Mouse (Mus musculus) CH12F3 (cell line): ENCODE data around the gene Ttc24.

Experiments used
- in situ Hi-C: fragments of 300-500 bp; cut with MboI; formaldehyde crosslinking; loops from 2 replicates; pipeline ENCODE4 v1.14.3; 2020; ENCODE audit warnings: low sequenced_read_pairs

Ttc24 gene

DNA sequence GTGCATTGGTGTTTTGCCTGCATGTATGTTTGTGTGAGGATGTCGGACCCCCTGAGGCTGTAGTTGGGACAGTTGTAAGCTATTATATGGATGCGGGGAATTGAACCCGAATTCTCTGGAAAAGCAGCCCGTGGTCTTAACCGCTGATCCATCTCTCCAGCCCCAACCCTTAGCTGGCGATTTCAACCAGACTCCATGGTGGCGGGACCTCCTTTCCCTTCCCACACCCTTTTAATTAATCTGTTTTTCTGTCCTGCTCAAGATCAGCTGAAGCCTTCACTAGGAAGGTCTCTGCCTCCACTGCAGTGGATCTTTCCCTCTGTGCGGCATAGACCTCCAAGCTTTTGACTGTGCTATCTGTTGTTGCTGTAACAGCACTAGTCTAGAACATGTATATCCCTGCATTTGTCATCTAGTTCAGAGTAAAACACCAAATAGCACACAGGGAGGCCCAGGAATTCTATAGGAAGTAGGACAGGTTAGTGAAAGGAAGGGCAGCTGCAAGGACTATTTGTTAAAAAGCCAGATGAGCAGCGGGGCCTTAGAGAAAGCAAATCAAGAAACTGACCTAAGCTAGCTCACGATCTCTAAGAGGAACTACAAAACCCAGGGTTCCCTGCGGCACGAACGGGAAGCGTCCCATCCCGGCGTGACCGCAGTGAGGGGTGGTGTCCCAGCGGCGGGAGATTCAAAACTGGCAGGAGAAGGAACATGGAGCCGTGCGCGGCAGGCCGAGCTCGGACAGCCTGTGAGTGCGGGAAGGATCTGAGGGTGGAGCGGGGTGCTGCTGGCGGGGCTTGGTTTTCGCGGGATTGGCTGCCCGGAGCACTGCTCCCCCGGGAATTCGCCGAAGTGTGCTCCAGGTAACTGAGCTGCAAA lies 3.5 kb upstream of the Ttc24 start, which contains the start of gene Iqgap3:
TSS of gene Iqgap3 (plus strand) at position 627 of the 879 bp plus-strand sequence.
- in situ Hi-C loops = no loop called here

DNA sequence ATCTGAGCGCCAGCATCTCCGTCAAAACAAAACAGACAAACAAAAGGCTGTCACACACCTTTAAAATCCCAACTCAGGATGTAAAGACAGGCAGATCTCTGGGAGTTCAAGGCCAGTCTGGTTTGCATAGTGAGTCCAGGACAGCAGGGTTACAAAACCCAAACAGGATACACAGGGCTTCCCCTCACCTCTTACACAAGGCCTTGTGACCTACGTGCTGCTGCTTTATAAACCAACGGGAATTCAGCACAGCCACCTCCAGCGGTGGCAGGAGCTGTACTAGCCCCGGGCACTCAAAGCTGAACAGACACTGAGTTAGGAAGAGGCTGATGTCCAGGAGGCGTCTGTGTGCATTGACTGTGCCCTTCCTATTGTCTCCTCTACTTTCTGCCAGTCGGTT lies 663 bp downstream of the Ttc24 start:
- in situ Hi-C loops = loop anchor here (10.0 kb wide), 1 partner anchor 63 kb away; no protein-coding TSS in a partner anchor

DNA sequence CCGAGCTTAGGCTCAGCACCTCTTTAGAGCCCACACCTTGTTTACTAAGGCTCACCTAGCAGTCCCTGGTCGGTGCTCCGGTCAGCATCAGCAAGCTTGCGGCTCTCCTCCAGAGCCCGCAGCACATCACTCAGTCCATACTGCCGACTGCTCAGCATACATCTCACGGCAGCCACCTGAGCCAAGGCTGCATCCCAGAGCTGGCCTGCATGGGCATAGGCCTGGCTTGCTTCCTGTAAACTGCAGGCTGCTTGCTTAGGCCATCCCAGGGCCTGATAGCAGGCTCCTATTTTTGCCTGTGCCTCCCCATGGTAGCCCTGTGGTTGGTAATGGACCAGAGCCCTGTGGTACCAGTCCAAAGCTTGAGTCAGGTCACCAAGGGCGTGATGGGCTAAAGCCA lies 3.3 kb downstream of the Ttc24 start:
- in situ Hi-C loops = loop anchor here (10.0 kb wide), 1 partner anchor 60 kb away; no protein-coding TSS in a partner anchor

DNA sequence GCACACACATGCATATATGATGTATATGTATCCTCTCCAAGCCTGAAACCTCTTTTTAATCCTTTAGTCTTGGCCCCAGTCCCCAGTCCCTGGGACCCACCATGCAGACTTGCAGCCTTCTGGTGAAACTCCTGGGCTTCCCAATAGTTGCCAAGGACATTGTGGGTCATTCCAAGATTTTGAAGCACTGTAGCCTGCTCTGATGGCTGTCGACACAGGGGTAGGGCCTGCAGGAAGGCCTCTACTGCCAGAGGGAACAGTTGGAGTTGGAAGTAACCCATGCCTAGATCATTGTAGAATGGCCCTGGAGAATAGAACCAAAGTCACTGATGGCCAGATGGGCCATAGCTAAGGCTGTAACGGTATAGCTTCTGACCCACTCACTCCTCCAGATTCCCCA lies 3.8 kb downstream of the Ttc24 start:
- in situ Hi-C loops = loop anchor here (10.0 kb wide), 1 partner anchor 60 kb away; no protein-coding TSS in a partner anchor

DNA sequence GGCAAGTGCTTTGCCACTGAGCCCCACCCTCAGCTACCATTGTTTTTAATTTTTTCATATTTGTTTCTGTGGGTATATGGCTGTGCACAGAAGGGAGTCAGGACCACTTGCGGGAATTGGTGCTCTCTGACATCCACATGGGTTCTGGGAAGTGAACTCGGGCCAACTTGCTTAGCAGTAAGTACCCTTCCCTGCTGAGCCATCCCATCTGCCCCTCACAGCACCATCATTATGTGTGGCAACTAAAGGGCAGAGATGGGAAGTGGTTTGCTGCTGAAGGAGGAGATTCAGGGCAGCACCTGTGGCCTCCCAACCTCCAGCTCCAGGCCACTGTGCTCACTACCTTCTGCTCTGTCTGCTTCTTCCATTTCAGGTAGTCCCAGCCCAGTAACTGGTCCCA lies 4.5 kb downstream of the Ttc24 start:
- in situ Hi-C loops = loop anchor here (10.0 kb wide), 1 partner anchor 59 kb away; no protein-coding TSS in a partner anchor

DNA sequence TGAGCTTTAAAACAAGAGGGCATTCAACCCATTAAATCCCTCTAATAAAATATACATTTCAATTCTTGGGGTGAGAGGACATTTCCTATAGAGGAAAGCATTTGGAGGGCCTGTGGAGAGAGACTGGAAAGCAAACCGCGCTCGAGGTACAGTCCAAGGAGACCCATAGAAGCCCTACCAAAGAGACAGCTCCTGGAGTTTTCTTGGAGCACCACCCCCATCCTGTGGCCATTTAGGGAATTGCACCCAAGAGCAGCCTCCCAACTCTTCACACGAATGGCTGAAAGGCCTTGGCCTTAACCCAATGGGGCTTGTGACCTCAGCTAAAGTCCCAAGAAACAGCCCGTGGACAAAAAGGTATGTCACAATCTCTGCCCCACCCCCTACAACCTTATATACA lies 6.3 kb downstream of the Ttc24 start:
- in situ Hi-C loops = loop anchor here (10.0 kb wide), 1 partner anchor 57 kb away; no protein-coding TSS in a partner anchor

DNA sequence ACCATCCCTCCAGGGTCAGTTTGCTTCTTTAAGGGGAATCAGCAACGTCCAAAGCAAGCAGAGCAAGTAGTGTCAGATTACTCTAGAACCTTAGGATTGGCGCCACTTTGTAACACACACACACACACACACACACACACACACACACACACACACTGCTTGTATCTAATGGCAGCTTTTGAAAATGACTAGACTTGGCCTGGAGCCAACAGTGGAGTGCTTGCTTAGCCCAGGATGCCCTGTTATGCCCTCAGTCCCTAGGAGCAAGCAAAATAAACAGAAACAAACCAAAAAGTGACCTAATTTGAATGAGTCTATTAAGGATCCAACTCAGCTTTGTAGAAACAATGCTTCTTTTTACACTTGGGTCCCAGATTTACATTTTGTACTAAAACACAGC lies 9.7 kb downstream of the Ttc24 start:
- in situ Hi-C loops = no loop called here

DNA sequence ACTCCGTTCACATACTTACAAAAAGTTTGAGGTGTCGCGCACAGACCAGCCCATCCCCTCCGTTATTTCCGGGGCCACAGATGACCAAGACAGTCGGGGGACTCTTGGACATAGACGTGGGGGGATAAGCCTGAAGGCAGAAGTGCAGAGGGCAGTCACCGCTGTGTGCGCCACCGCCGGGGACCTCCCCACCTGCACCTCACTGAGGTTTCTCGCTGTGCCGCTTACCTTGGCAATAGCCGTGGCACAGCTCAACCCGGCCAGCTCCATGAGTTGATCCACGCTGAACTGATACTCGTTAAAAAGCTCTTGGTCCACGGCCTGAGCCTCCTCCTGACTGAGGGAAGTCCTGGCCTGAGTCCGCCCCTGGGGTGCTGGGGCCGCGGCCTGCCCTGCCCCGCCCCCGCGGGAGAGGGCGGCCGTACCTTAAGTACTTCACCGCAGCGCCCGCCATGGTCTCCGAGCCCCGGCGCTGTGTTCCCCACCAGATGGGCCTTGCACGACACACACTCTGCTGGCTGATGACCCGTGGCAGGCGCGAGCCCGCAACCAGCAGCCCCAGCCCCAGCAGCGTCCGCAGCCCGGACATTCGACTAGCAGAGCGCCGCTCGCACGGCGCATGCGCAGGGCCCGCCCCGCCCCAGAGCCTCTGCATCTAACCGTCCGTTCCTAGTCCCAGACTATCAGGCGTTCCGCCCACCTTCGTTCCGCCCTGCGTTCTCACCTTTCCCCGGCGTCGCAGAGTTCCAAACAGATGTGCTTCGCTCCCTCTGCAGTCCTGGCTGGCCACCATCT lies 20.0 kb downstream of the Ttc24 start, which contains the start of gene Naxe:
TSS of gene Naxe (minus strand) at position 594 of the 795 bp plus-strand sequence.
- in situ Hi-C loops = no loop called here

DNA sequence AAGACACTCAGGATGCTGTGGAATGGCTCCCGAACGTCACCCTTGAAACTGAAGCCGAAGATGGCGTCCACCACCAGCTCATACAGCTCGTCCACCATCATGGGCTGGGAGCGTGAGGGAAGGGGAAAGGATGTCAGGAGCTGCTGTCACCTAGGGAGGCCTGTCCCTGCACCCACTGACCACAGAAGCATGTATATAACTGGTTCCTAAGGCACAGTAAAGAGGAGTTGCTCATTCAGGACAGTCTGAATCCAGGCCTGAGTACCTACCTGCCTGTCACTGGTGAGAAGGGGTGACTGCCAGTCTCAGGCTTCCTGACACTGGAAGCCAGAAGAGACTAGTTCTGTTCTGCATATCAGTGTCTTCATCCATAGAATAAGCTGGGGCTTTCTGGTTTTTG lies 21.1 kb downstream of the Ttc24 start:
- in situ Hi-C loops = no loop called here

DNA sequence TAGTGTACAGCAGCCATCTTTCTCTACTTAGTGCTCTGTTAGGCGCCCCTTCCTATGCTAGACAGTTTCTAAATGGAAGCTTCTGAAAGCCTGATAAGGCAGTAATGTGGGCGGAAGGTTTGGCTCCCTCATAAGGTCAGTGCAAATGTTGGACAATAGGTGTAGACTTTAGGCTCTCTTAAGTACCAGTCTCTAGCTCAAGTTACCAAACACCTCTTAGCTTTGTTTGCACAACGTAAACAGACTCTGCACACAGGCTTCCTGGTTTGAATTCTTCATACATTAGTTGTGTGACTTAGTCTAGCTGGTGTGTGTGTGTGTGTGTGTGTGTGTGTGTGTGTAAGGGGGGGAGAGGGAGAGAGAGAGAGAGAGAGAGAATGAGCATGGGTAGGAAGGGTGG lies 28.6 kb downstream of the Ttc24 start:
- in situ Hi-C loops = no loop called here

DNA sequence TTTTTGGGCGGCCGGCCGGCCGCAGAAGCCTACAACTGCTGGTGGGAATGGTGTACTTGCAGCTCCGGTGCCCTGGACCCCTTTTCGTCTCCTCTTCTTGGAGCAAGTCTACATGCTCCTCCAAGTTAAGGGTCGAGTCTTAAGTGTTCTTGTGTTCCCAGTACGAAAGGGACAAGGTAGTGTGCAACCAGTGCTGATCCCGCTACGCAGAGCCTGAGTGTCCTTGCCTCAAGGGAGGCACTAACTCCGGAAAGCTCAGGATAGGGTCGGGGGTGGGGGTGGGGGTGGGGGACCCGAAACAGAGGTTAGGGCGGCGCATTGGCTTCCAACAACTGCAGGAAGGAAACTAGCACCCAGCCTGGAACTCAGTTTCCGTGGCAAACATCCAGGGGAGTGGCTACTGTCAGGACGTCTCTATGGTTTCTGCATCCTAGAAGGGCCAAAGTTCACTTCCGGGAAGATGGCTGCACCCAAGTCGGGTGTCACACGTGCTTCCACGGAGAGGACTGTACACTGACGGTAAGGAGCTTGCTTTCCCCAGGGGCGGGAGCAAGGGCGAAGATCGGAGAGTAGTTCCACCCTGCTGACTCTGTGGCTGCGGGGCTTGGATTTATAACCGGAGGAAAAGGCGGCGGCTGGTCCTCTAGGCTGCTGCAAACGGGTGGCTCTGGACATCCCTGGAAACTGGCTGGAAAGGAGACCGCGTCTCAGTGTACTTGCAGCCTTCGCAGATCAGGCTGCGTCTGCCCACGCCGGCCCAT lies 35.3 kb downstream of the Ttc24 start, which contains the start of gene Gpatch4:
TSS of gene Gpatch4 (plus strand) at position 448 of the 761 bp plus-strand sequence.
- in situ Hi-C loops = no loop called here

DNA sequence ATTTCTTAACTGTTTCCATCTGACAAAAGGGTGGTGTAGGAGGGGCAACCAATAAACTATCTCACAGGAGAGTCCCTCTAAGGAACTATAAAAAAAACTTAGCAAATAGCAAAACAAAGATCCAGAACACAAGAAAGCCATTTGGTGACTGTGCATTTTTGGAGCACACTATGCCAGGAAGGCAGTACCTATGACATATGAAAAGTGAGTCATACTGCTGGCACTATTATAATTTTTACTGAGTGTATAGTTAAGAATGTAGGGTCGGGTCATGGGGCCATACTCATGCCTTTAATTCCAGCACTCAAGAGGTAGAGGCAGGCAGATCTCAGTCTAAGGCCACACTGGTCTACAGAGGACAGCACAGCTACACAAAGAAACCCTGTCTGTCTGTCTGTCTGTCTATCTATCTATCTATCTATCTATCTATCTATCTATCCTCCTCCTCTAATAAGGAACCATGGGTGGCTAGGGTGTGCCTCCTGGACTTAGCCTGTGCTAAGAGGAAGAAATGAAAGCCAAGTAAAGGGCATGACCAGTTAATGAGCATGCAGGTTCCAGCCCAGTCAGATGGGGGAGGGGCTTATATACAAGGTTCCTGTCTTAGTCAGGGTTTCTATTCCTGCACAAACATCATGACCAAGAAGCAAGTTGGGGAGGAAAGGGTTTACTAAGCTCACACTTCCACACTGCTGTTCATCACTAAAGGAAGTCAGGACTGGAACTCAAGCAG lies 42.4 kb downstream of the Ttc24 start:
- in situ Hi-C loops = no loop called here

DNA sequence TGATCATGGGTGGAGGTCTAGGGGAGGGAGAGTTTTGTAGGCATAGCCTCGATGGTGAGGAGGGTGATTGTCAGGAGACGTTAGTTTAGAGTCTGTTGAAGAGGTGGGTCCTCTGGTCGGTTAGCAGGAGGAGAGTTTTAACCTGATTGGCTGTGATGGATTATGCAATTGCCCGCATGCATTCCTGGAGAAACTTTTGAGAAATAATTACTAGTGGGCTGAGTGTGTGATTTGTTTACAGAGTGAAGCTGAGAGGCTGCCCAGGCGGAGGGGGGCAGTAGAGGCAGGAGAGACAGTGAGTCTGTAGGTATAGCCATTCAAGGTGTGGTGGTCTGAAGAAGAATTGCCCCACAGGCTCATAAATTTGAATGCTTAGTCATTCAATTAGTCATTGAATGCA lies 44.6 kb downstream of the Ttc24 start:
- in situ Hi-C loops = no loop called here

DNA sequence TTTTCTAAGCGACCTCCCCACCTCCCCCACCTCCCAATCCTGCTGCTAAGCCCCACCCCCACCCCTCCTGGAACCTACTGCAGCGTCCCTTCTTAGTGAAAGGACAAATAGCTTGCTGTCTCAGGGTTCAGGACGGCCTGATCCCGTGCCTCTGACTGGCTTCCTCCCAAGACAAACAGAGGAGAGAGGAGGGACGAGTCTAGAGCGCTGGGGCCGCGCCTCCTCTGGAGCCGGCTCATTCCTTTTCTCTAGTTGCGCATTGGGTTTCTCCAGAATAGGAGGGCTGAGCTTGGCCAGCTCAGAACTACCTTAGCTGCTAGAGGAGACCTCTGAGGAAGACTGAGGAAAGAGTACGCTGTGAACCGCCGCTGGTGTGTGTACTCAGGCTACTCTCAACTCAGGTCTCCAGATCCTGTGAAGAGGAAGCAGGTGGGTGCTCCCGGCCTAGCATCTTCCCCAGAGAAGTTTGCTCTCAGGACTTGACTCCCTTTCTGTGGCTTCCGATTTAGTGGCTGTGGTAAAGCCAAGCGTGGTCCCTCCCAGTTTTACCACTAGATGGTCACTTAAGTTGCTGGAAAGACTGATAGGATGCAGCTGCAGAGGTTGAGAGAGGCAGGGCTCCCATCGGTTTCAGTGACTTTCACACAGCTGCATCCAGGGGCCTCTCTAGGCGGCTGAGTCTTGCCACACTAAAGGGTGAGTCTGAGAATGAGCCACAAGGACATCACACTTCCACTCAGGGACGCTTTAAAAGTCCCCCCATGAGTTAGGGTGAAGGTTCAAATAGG lies 47.3 kb downstream of the Ttc24 start:
- in situ Hi-C loops = no loop called here

DNA sequence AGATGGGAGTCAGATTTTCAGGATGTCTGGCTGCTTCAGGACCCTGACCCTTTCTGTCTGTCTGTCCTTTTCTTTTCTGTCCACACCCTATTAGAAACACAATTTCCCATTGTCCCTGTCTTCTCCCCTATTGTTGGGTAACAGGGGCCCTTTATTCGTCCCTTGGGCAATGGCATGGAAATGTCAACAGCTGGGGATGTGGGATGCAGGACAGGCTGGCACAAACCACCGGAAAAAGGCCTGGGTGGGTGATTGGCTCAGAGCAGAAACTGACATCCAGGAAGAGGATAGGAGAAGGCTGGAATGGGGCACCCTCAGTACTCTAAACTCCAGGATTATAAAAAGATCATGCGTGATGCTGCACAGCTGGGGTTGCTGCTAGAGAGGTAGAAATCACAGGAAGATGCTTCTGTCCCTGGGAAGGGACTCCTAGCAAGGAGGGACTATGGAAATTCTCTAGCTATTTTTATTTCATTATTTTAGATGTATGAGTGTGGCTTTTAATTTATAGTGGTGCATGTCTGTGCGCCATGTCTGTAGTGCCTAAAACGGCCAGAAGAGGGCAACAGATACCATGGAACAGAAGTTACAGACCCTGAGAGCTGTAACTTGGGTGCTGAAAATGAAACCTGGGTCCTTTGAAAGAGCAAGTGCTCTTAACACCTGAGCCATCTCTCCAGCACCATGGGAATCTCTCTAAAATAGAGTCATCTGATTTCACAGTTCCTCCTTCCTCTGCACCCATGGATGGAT lies 50.5 kb downstream of the Ttc24 start, which contains the start of gene Hapln2:
TSS of gene Hapln2 (minus strand) at position 150 of the 753 bp plus-strand sequence.
- in situ Hi-C loops = no loop called here

DNA sequence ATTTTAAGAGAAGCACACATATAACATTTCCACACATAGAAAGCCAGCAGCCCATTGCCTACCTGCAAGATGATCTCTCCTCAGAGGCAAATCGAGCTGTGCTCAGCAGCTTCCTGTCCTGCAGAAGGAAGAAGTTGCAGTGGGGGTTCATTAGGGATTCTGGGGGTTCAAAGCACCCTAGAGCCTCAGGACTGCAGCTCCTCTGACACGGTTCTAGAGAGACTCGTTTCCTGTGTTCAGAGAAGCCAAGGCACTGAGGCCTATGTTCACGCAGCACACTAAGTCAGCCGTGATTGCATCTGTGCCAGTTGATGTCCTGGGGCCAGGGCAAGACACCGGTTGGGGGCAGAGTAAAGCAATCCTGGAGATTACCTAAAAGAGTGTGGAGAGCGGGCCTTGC lies 51.3 kb downstream of the Ttc24 start:
- in situ Hi-C loops = no loop called here

DNA sequence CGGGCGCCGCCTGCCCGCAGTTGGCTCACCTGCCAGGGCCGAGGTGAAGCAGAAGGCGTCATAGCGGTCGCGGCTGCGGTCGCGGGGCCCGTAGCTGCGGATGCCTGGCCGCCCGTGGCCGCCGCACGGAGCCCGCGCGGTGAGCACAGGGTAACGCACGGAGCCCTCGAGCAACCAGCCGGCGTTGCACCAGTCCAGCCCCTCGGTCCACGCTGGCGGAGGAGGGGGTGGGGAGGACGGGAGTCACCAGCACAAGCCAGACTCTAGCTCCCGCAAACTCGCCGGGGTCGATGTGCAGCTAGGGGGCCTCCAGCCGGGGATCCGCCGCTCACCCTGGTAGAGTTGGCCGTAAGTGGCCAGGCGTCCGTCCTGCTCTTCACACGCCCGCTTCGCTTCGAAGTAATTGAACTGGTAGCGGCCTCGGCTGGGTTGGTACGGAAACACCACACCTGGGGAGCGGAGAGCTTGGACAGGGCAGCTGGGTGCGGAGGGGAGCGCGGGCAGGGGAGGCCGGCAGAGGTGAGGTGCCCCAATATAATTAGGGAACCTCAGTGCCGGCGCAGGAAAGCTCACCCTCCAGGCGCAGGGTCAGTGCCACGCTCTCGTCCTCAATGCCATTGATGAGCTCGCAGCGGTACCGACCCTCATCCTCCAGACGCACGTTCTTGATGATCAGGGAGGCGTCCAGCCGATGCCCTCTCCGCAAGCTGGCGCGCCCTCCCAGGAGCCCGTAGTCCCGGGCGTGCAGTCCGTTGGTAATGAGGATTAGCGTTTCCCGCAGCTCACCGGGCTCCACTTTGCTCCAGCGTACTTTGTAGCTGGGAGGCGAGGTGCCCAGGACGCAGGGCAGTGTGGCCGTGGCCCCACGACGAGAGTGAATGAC lies 54.7 kb downstream of the Ttc24 start:
- in situ Hi-C loops = no loop called here
